Mouse (Mus musculus) neural tube, embryonic 13.5 days (tissue): ENCODE measurements at regions not wholly inside any gene's neighbourhood (a gene's known extent, or its start where the extent isn't known, plus 50 kb on each side); places are given as distances from the start of the nearest gene placed in this dataset.
A peak's percentile ranks its signal among the peaks of the same experiment; 100 is the strongest.

Experiments used
- ATAC-seq: fragments of 200-750 bp; cut with Nextera tagmentation; 2 replicates; pipeline ENCODE4 v1.8.0; 2017; ENCODE audit warnings: low read depth, mild to moderate bottlenecking, moderate TSS enrichment, moderate library complexity
- H3K27ac ChIP-seq: fragments of 300-500 bp; sonication (generic); replicated peaks from 2 replicates; pipeline ENCODE4 v1.5.1; 2015; ENCODE audit warnings: moderate library complexity, mild to moderate bottlenecking, inconsistent platforms
- H3K27me3 ChIP-seq: fragments of 300-500 bp; sonication (generic); 2 replicates; pipeline ENCODE4 v1.6.1; 2015; ENCODE audit warnings: mild to moderate bottlenecking, inconsistent platforms
- H3K36me3 ChIP-seq: fragments of 300-500 bp; sonication (generic); 2 replicates; pipeline ENCODE4 v1.6.1; 2015; ENCODE audit warnings: mild to moderate bottlenecking, inconsistent platforms
- H3K4me1 ChIP-seq: fragments of 300-500 bp; sonication (generic); replicated peaks from 2 replicates; pipeline ENCODE4 v1.6.1; 2015; ENCODE audit warnings: inconsistent platforms
- H3K4me2 ChIP-seq: fragments of 300-500 bp; sonication (generic); 2 replicates; pipeline ENCODE4 v1.6.1; 2015; ENCODE audit warnings: inconsistent platforms, mild to moderate bottlenecking, moderate library complexity
- H3K4me3 ChIP-seq: fragments of 300-500 bp; sonication (generic); 2 replicates; pipeline ENCODE4 v1.5.1; 2015; ENCODE audit warnings: mild to moderate bottlenecking, inconsistent platforms
- H3K9ac ChIP-seq: fragments of 300-500 bp; sonication (generic); 2 replicates; pipeline ENCODE4 v1.6.1; 2015; ENCODE audit warnings: moderate library complexity, mild to moderate bottlenecking, inconsistent platforms
- H3K9me3 ChIP-seq: fragments of 300-500 bp; sonication (generic); 2 replicates; pipeline ENCODE4 v1.6.1; 2016; ENCODE audit warnings: inconsistent platforms
- WGBS: fragments of 180-500 bp; shearing (Covaris S2); methylation state at CpG from one replicate; pipeline ENCODE4 v1.1.7; 2015; 5-methylcytosine and 5-hydroxymethylcytosine counted together

- no peak overlapping the region for H3K4me3 ChIP-seq
- no peak for ATAC-seq
- H3K9ac ChIP-seq, result no peak overlapping the region
- no peaks in the 10 kb centered on the region for H3K36me3 ChIP-seq
- H3K4me2 ChIP-seq, result no peak overlapping the region
- no peaks in the 10 kb centered on the region for H3K27me3 ChIP-seq
- H3K27ac ChIP-seq, result no peak overlapping the region
- H3K4me1 ChIP-seq, result peaks cover 11% of the 10 kb centered on the region
- no peaks in the 10 kb centered on the region for H3K9me3 ChIP-seq
- WGBS, result 26% methylated on average over 5 of the region's 5 CpGs
Measured at GRCm38 (mm10) chr13:60020175-60020487, 157.0 kb downstream of the Gas1 start.

DNA sequence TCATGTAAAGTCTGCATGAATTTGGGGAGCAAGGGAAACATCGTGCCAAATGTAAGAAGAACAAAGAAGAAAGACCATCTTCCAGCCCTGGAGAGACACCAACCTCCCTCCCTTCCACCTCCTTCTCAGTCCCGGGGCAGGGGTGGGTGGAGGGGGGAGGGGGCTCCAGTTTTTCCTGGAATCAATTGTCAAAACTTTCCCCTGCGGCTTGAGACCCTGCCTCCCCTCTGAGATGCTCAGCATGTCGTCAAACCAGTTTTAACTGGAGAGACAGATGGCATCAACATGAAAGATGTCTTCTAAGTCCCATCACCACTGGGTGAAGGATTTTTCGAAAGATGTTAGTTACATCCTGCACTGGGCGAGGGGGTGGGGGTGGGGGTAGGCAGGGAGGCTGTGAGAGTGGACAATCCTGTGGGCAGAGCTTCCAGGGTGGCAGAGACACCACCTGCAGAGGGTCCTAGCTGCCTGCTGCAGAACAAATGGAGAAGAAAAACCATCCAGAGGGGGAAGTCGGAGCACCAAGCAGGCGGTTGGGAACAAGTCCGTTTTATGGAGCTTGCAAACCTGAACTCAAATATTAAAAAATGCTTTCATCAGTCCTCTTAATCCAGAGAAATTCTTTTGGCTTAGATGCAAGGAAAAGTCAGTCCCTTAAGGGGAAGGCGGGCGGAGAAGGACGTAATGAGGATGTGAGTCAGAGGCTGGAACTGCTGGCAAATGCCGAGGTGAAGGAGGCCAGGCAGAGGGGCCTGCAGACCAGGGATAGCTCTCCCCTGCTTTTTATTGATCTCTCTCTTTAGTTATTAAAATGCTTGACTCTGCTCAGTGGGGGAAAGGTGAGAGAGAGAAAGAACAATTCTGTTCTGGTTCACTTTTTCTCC lies 157.6 kb downstream of the Gas1 start:
- Histone ChIP-seq H3K9ac (no peak overlapping the region), H3K9me3 (no peaks in the 10 kb centered on the region), H3K36me3 (no peaks in the 10 kb centered on the region), H3K27ac (no peak overlapping the region), H3K4me2 (no peak overlapping the region), H3K4me1 (peaks cover 11% of the 10 kb centered on the region), H3K27me3 (no peaks in the 10 kb centered on the region), H3K4me3 (no peak overlapping the region)
- 27% methylated on average over 13 of the region's 13 CpGs for WGBS
- ATAC-seq, result no peak

- H3K27ac ChIP-seq, result no peak overlapping the region
- ATAC-seq, result no peak
Measured at GRCm38 (mm10) chr13:60015854-60016366, 161.3 kb downstream of the Gas1 start.

GRCm38 (mm10) chr13:60012046-60012813 lies 164.9 kb downstream of the Gas1 start:
- Histone ChIP-seq H3K27ac (no peak overlapping the region), H3K9me3 (no peaks in the 10 kb centered on the region), H3K27me3 (no peaks in the 10 kb centered on the region), H3K36me3 (no peaks in the 10 kb centered on the region), H3K4me2 (no peak overlapping the region), H3K4me3 (no peak overlapping the region), H3K4me1 (peaks cover 6% of the 10 kb centered on the region; the same call in 1 of the 2 replicates), H3K9ac (no peak overlapping the region)
- 81% methylated on average over 16 of the region's 16 CpGs for WGBS
- ATAC-seq, result peak; percentile 23; the same call in 1 of the 2 replicates

More at GRCm38 (mm10) chr13:60015854-60016366, 161.3 kb downstream of the Gas1 start:
- peaks cover 11% of the 10 kb centered on the region for H3K4me1 ChIP-seq
- 76% methylated on average over 8 of the region's 8 CpGs for WGBS
- H3K36me3 ChIP-seq, result no peaks in the 10 kb centered on the region
- H3K9me3 ChIP-seq, result no peaks in the 10 kb centered on the region
- no peak overlapping the region for H3K4me3 ChIP-seq
- H3K9ac ChIP-seq, result no peak overlapping the region
- H3K4me2 ChIP-seq, result no peak overlapping the region
- H3K27me3 ChIP-seq, result no peaks in the 10 kb centered on the region

DNA sequence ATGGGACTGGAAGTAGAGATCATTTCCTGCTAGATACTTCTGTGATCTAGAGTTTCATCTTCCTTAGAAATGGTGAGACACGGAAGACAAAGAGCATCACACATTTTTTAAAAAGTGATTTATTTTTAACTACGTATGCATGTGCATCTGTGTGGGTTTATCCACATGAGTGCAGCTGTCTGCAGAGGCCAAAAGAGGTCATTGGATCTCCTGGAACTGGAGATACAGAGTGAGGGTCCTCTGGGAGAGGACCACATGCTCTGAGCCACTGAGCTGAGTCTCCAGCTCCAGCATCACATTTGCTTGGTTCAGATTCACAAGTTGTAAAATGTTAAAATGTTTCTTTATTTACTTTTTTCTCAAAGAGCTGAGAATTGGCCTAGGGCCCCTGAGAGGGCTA lies 166.1 kb downstream of the Gas1 start:
- no peak for ATAC-seq
- H3K36me3 ChIP-seq, result no peaks in the 10 kb centered on the region
- peaks cover 6% of the 10 kb centered on the region; the same call in 1 of the 2 replicates for H3K4me1 ChIP-seq
- no peak overlapping the region for H3K4me3 ChIP-seq
- WGBS, result 75% methylated on average over 2 of the region's 2 CpGs
- H3K27me3 ChIP-seq, result no peaks in the 10 kb centered on the region
- no peak overlapping the region for H3K4me2 ChIP-seq
- H3K9me3 ChIP-seq, result no peaks in the 10 kb centered on the region
- H3K27ac ChIP-seq, result no peak overlapping the region
- no peak overlapping the region for H3K9ac ChIP-seq

DNA sequence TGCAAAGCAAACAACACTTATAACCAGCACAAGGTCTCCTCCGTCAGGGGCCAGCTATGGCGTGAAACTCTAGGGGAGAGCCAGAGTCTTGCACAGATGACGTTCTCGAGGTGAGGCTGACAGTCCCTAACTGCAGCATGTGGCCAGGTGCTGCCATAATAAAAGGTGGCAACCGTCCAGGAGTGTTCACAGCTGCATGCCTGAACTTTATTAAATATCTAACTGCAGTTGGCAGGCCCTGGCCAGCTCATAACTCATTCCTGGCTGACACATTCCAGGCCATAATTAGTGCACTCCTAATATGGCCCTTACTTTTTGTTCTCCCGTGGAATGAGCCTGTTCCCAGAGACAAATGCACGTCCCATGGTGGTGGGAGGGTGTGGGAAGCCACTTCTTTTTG lies 169.6 kb downstream of the Gas1 start:
- Histone ChIP-seq H3K27me3 (no peaks in the 10 kb centered on the region), H3K4me2 (no peak overlapping the region), H3K4me1 (peaks cover 6% of the 10 kb centered on the region; the same call in 1 of the 2 replicates), H3K4me3 (no peak overlapping the region), H3K36me3 (no peaks in the 10 kb centered on the region), H3K27ac (no peak overlapping the region), H3K9ac (no peak overlapping the region), H3K9me3 (no peaks in the 10 kb centered on the region)
- ATAC-seq, result no peak
- 43% methylated on average over 7 of the region's 7 CpGs for WGBS

DNA sequence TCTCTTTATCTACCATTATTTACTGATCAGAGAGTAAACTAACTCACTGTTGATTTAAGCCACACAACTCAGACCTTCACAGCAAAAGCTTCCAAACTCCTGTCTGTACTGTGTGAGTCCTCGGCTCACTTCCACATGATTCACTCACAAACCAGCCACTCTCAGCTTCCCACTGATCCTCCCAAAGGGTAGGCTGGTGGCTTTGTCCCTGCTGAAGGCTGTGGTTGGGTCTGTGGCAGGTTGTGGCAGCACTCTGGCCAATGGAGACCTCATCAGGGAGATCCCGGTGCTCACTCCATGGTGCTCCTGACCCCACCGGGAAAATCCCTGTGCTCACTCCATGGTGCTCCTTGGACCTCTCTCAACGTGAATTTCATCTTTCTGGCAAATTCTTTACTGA lies 170.1 kb downstream of the Gas1 start:
- no peaks in the 10 kb centered on the region for H3K27me3 ChIP-seq
- 76% methylated on average over 4 of the region's 4 CpGs for WGBS
- H3K4me3 ChIP-seq, result no peak overlapping the region
- no peak for ATAC-seq
- H3K36me3 ChIP-seq, result no peaks in the 10 kb centered on the region
- no peak overlapping the region for H3K27ac ChIP-seq
- peaks cover 6% of the 10 kb centered on the region; the same call in 1 of the 2 replicates for H3K4me1 ChIP-seq
- H3K9me3 ChIP-seq, result no peaks in the 10 kb centered on the region
- H3K9ac ChIP-seq, result no peak overlapping the region
- no peak overlapping the region for H3K4me2 ChIP-seq

GRCm38 (mm10) chr13:60004611-60005010 lies 172.6 kb downstream of the Gas1 start:
- Histone ChIP-seq H3K36me3 (no peaks in the 10 kb centered on the region), H3K4me1 (peaks cover 6% of the 10 kb centered on the region; the same call in 1 of the 2 replicates), H3K4me2 (no peak overlapping the region), H3K27me3 (no peaks in the 10 kb centered on the region), H3K27ac (no peak overlapping the region), H3K4me3 (no peak overlapping the region), H3K9me3 (no peaks in the 10 kb centered on the region), H3K9ac (no peak overlapping the region)
- no peak for ATAC-seq
- 91% methylated on average over 2 of the region's 2 CpGs for WGBS

GRCm38 (mm10) chr13:60002098-60002497 lies 175.1 kb downstream of the Gas1 start:
- no peak overlapping the region for H3K4me3 ChIP-seq
- H3K4me2 ChIP-seq, result no peak overlapping the region
- no peak overlapping the region for H3K9ac ChIP-seq
- no peaks in the 10 kb centered on the region for H3K9me3 ChIP-seq
- no peaks in the 10 kb centered on the region for H3K36me3 ChIP-seq
- ATAC-seq, result no peak
- no peaks in the 10 kb centered on the region for H3K27me3 ChIP-seq
- H3K27ac ChIP-seq, result no peak overlapping the region
- no peaks in the 10 kb centered on the region for H3K4me1 ChIP-seq
- 94% methylated on average over 8 of the region's 8 CpGs for WGBS

GRCm38 (mm10) chr13:60001637-60002036 lies 175.5 kb downstream of the Gas1 start:
- ATAC-seq, result no peak
- Histone ChIP-seq H3K27ac (no peak overlapping the region), H3K9ac (no peak overlapping the region), H3K27me3 (no peaks in the 10 kb centered on the region), H3K36me3 (no peaks in the 10 kb centered on the region), H3K4me3 (no peak overlapping the region), H3K4me1 (no peaks in the 10 kb centered on the region), H3K4me2 (no peak overlapping the region), H3K9me3 (no peaks in the 10 kb centered on the region)
- 44% methylated on average over 4 of the region's 4 CpGs for WGBS

DNA sequence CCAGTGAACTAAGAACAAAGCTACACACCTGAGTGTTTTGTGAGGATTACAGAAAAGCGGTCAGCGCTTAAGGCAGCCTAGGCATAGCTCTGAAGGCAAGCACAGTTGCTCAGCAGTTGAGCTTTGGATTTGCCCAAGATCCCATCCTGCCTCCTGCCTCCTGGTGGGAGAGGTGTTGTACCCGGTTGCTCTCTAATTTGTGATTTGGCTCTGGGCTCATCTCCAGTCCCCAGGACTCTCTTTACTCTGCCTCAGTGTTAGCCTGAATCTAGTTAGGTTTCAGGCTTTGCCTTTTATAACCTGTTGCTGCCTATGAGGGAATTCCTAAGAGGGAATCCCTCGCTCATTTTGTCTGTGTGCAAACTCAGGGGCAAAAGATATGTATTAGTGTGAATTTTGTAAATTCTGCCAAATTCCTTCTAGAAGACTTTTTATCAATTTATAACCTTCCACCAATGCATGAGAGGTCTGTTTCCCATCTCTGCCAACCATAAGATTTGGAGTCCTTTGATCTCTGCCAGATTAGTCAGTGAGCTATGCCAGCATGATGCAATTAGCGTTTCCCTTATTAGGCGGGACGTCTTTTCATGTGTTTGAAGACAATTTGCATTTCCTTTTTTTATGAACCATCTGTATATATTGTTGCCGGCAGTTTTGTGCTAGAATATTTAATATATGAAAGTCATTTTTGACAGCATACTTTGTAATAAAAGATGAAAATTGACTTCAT lies 176.4 kb downstream of the Gas1 start:
- ATAC-seq, result no peak
- no peaks in the 10 kb centered on the region for H3K4me1 ChIP-seq

DNA sequence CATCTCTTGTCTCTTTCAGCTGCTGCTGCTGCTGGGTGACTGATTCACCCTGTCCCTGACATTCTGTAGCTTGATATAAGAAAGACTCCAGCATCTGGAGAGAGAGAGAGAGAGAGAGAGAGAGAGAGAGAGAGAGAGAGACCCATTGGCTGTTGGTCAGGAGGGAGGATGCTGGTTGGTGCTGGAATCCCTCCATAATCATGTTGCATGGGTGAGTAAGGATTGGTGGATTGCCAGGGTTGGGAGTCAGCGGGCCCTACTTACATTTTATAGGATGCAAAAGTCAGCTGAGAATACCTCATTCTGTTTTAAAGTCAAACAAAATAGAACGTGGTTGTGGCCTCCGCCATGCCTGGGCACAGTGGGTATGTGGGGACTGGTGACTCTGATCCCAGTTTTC lies 174.5 kb upstream of the Tut7 start:
- no peak for ATAC-seq
- no peak overlapping the region for H3K9ac ChIP-seq
- no peak overlapping the region for H3K4me3 ChIP-seq
- no peaks in the 10 kb centered on the region for H3K4me1 ChIP-seq
- WGBS, result 94% methylated on average over 3 of the region's 3 CpGs
- H3K27me3 ChIP-seq, result no peaks in the 10 kb centered on the region
- H3K27ac ChIP-seq, result no peak overlapping the region
- H3K9me3 ChIP-seq, result no peaks in the 10 kb centered on the region
- H3K4me2 ChIP-seq, result no peak overlapping the region
- H3K36me3 ChIP-seq, result no peaks in the 10 kb centered on the region

More for the DNA sequence above, 176.4 kb downstream of the Gas1 start:
- H3K27ac ChIP-seq, result no peak overlapping the region
- no peaks in the 10 kb centered on the region for H3K36me3 ChIP-seq
- 65% methylated on average over 8 of the region's 8 CpGs for WGBS
- H3K4me3 ChIP-seq, result no peak overlapping the region
- no peaks in the 10 kb centered on the region for H3K27me3 ChIP-seq
- H3K9me3 ChIP-seq, result no peaks in the 10 kb centered on the region
- no peak overlapping the region for H3K9ac ChIP-seq
- no peak overlapping the region for H3K4me2 ChIP-seq
